Mouse (Mus musculus): ENCODE data around the gene A930018P22Rik.
"Not testable (repeated sequence)": the region's sequence is repeated elsewhere in the genome, so short reads cannot be mapped to it uniquely, and the experiment has no call there.

A930018P22Rik gene

DNA sequence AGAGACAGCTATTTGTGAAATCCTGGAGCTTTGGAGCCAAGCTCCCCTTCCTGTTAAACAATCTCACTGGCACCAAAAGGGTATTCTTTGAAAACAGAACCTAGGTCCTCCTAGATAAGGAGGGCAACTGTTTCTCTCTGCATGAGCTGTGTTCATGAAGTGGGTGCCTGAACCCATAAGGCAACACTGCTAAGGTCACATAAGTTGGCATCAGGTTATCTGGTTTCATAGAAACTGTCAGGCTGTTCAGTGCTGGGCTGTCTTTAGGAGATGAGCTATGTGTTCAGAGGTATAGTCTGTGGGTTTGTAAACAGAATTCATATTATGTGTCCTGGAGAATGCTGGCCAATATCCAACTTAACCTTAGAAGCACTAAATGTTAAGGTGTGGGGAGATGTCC is 5.4 kb upstream of the A930018P22Rik start:
- DNase-seq (ENCODE audit: low read depth, low spot score), result not testable (repeated sequence)

DNA sequence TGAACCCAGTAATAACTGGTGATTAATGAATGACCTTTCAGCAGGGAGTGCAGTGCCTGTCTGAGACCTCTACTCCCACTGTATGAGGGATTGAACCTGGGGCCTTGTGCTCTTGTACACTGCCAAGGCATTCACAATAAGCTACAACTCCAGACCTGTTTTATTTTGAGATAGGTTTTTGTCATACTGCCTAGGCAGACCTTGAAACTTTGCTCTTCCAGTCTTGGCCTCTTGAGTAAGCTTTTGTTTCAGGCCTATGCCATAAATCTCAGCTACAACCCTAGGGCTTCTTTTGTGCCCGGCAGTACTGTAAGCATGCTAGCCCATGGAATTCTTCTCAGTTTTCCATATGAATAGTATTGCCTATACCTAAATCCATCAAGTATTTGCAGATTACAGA is 3.5 kb upstream of the A930018P22Rik start:
- no peak for DNase-seq (ENCODE audit: low read depth, low spot score)

DNA sequence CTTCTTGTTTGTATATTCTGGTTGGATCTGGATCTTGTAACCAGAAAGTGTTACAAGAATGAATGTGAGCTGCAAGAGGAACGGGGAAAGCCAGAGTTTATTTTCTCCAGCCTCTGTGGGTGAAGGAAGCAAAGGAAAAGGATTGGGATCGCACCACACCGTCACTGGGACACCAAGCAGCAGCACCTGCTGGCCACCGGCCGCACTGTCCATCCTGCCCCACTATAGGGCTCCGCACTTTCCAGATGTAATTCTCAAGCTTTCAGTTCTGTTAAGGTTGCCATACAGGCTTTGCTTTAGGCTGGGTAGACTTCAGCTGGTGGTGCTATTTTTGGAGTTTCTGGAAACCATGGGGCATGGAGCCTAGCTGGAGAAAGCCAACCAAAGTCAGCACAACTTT is 2.3 kb upstream of the A930018P22Rik start:
- no peak for DNase-seq (ENCODE audit: low read depth, low spot score)

DNA sequence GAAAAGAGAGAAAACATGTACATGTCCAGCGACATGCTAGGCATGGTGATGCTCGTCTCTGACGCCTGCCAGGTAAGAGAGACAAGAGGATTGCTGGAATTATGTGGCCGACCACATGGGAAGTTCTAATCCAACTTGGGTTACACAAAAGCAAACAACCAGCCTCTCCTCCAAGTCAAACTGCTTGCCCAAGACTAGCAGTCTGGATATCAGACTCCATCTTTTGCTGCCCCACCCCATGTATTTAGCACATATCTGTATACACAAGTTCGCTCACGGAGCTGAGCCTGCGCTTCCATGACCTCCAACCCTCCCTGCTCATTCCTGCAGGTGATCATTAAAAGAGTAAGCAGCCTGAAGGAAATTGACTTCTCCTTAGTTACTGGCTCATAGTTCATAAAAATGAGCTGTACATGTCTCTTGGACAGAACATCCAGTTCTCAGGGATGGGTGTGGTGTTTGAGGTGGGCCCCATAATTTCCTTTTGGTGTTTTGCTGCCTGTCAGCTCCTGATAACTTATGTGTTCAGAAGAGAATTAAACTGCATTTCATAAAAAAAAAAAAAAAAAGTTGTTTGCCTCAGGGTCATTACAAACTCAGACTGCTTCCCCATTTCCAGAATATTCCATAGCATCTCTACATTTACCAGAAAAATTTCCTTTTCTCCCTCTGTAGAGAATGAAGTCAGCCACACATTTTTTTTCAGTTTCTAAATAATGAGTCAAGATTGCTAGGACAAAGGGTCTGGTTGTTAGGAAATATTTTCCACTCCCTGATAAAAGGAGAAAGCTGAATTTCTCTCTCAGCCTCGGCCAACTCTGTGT is 676 bp upstream of the A930018P22Rik start:
- peak; percentile 80 for DNase-seq (ENCODE audit: low read depth, low spot score)

DNA sequence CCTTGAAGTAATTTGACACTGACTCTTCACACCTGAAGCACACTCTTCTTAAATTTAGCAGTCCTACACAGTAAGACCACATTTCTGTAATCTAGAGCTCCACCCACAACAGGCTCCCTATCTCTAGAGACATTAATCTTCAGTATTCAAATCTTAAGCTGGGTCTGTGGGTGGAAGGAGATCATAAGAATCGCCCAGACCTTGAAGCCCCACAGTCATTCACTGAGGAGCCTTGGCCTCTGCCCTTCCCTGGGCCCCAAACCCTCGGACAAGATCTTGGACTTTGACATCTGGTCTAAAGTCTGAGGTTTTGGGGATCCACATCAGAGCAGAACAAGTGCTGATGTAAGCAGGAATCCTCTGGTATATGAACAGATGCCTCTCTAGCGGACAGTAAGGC is 971 bp downstream of the A930018P22Rik start:
- DNase-seq (ENCODE audit: low read depth, low spot score), result peak; percentile 50

DNA sequence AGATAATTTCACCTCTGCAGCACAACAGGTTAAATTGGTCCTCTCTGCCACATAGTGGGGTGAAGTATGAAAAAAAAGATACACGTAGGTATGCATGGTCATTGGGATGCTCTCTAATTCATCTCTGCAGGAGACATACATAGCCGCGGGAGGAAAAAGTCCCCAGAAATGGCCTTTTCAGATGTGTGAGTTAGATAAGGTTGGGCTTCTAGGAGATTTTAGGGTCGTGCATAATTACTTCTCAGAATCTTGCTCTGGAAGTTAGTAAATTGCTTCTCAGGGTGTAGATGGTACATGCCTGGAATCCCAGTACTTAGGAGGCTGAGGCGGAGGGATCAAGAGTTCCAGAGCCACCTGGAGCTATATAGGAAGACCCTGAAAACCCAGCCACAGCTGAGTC is 1.5 kb downstream of the A930018P22Rik start:
- no peak for DNase-seq (ENCODE audit: low read depth, low spot score)

DNA sequence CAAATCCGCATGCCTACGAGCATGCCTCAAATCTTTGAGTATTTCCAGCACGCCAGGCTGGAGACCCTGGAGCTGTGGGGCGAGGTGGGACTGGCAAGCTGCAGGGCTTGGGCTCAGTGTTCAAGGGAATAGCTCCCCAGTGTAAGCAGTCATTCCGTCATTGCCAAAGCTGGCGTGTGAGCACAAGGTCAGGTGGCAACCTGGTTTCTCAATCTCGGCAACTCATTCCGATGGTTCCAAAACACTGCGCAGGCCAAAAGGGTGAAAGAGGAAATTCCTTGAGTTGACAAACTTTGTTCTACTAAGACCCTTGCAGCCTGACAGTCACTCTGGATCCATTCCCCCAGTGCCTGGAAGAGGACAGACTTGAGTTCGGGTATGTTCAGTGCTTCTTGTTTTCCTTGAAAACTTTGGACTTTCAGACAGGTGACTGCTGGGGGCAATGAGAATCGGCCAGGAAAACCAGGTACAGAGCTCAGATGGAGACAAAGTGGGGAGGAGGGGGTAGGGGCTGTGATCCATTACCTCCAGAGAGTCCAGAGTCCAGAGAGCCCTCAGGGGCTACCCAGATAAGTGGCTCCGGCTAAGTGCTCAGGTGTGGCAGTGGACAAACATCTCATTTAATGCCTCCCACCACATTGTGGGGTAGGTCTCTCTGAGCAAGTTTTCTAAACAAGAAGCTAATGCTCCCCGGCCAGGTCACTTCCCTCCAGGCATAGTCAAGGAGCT is 6.4 kb downstream of the A930018P22Rik start:
- no peak for DNase-seq (ENCODE audit: low read depth, low spot score)

DNA sequence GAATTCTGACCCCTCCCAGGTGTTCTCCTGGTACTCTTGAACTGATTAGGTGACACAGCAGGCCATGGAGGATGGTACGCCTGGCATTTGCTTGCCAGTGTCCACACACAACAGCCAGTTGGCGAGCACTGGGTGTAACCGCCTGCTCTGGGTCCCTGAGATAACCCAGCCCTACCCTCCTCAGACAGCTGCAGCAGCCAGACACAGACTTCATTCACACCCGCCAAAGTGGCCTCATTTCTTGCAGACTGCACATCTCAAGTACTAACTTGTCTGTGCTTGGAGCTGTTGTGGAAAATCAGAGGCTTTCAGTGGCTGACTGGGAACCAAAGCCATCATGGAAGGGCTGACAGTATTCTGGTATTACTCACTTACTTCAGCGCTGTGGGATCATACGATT is 7.6 kb downstream of the A930018P22Rik start:
- peak; percentile 68 for DNase-seq (ENCODE audit: low read depth, low spot score)

DNA sequence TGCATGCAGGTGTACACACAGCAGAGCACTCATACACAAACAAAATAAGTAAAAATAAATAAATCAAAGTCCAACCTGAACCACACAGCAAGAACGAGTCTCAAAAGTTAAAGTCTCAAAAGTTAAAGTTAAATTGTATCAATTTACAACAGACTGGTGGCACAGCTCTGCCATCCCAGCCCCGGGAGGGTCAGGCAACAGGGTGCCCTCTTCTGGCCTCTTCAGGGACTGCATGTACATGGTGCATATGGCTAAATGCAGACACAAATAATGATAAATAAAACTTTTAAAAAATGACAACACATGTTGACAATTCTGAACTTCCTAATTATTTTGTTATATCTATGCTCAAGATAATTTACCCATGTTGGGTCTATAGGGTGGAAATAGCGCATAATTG is 8.4 kb downstream of the A930018P22Rik start:
- peak; percentile 35 for DNase-seq (ENCODE audit: low read depth, low spot score)

DNA sequence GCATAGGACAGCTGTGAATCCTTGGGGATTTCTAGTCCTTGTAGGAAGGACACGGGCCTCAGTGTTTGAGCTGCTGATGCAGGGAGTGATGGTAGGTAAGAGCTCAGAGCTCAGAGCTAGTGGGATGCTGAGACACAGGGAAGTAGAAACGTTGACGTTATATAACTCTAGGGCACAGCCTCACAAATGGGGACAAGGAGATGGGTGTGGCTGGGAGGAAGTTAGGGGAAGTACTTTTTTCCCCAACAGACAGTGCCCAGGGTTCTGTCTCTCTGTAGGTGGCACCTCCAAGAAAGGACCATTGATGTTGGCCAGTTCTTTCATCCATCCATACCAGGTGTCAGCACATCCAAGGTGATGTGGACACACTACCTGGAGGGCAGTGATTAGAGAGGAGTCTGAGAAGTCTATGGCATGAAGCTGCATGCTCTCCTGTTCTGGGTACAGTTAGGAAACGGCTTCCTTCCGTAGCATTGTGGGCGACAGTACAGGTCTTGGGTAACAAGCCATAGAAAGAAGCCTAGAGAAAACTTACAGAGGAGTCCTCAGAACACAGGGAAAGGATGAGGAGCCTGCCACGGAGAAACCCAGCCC is 9.8 kb downstream of the A930018P22Rik start:
- no peak for DNase-seq (ENCODE audit: low read depth, low spot score)

DNA sequence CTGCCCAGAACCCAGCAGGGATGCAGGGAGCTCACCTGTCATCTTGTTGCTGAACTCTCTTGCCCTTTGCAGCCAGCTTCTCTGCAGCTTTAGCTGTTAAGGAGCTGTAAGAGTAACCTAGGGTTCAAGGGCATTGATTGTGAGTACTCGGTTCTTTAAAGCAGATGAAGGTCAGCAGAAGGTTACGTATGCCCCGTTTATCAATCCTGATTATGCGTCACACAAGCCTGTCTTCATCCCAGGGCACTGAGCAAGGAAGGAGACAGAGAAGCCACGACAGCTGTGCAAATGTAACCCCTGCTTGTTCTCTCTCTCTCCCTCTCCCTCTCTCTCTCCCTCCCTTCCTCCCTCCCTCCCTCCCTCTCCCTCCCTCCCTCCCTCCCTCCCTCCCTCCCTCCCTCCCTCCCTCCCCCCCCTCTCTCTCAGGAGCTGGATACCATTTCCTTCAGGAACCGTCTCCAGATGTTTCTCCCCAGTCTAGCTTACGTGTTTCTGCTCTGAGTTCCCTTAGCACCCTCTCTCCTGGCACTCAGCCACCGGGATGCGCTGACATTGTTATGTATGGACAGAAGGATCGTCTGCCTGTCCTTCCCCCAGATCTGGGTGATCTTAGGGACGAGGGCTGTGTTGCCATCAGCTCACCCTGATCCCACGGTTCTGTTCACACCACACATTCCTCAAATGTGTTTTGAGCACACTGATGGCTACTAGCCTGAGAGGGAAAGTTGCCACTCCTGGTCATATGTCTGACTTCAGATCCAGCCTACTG is 10.7 kb downstream of the A930018P22Rik start:
- no peak for DNase-seq (ENCODE audit: low read depth, low spot score)

DNA sequence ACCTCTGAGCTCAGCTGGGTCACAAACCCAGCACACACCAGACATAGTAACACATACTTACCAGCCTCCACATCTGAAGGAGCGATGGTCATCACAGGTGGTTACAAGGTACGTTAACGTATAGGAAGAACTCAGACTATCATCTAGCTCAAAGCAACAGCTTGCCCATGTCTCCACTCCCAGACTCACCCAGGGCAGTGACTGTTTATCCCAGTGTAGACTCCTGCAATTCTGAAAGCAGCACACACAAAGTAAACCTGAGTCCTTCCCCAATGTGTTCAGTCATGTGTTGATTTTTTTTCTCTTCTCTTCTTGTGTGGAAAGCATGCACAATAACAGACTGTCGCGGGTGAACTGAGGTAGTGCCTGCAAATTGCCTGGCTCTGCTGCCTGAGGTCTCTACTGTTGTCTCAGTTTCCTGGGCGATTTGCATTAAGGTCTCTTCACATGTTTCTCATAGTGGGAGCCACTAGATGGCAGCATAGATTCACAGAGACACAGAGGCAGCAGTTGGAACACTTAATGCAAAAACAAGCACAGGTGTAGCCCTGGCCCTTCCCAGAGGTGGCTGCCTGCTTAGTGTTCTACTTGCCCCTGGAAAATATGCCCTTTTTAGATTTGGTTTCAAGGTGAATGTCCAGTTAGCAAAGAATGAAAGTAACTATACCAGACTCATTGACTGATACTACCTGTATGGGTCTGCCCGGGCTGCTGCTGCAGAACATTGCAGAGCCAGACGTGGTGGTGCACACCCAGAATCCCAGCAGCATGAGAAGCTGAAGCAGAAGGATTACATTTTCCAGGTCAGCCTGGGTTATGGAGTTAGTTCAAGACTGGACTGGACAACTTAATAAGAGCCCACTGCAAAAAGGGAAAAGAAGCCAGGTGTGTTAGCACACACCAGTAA is 11.8 kb downstream of the A930018P22Rik start:
- peak; percentile 72 for DNase-seq (ENCODE audit: low read depth, low spot score)

DNA sequence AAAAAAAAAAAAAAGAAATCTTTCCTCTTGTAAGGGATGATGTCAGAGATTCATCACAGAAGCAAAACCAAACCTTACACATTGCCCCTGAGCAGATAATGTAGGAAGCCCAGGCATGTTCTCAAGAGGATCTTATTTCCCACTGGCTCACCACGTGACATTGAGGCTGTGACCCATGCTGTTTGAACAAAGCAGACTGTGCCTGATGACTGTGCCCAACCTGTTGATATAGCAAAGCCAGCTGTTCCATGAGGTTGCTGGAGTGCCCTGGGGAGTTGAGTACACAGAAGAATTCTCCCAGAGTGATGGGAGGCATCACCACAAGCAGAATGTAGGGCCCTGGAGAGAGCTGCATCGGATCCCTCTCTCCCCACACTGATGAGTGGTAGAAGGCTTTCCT is 13.4 kb downstream of the A930018P22Rik start:
- DNase-seq (ENCODE audit: low read depth, low spot score), result no peak

DNA sequence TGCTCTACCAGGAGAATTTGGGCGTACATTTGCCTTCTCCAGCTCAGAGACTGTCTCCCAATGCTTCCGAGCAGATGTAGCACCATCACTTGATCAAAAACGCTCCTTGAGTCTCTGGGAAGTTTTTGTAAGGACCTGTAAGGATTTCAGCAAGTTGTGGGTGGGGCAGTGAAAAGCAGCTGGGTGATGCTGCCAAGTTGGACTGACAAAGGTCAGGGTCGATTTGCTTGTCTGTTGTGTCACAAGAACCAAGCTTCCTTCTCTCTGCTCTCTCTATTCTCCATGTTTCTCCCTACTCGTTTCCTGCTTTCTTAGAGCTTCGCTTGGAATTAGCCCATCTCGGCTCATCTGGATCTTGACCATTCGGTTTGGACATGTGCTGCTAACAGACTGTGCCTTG is 19.6 kb downstream of the A930018P22Rik start:
- no peak for DNase-seq (ENCODE audit: low read depth, low spot score)

DNA sequence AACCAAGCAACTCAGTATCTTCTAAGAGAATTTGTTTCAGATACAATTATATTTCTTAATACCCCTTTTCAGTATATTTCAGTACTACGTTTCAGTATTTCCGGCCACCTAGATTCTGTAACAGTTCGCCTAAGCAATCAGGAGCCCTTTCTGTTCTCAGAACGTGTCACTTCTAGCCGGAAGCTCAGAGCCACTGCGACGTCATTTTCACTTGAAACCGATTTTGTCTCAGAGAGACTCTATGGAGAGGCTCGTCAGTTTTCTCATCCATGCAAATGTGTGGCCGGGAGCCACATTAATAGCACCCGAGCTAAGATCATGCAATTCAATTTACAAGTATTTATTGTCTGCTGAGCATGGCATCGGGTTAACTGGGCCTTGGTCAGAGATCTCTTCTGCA is 21.4 kb downstream of the A930018P22Rik start:
- no peak for DNase-seq (ENCODE audit: low read depth, low spot score)

DNA sequence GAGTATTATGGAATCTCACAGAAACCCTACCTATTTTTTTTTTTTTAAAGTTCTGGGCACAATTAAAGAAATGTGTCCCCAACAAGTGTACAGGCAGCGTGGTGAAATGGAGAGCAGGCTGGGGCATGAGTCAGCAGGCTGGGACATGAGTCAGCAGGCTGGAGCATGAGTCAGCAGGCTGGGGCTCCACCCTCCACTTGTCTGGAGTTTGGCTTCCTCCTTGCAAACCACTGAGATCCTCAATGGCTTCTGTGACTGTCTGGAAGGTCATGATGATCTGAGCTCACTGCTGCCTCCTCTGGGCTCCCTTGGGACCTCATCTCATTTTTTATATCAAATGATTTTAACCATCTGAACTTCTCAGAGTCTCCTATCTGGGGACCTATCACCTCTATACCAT is 23.4 kb downstream of the A930018P22Rik start:
- peak; percentile 63 for DNase-seq (ENCODE audit: low read depth, low spot score)

DNA sequence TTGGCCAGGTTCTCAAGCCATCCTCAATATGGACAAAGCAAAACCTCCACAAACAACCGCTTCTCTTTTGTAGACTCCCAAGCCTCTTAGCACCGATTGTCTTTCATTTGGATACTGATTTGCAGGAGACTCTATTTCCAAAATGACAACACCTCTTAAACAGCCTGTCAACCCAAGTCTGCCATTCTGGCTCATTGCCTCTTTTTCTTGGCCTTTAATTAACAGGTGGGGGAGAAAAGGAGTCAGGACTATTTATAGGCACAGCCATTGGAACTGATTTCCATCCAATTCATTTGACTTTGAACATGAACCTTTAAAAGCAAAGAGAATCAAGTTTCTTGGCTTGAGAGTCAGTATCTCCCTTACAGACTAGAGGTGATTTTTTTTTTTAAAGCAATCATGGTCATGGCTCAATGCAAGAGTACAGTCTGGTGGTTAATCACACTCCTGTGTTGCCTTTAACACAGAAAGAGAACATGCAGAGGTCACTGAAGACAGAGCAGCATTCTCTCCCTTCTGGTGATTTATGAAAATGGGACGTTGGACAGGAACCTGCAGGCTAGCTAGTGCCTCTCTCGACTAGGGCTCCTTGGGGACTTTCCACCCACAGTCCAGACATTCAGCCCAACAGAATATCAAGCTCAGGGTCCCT is 25.5 kb downstream of the A930018P22Rik start:
- DNase-seq (ENCODE audit: low read depth, low spot score), result no peak

DNA sequence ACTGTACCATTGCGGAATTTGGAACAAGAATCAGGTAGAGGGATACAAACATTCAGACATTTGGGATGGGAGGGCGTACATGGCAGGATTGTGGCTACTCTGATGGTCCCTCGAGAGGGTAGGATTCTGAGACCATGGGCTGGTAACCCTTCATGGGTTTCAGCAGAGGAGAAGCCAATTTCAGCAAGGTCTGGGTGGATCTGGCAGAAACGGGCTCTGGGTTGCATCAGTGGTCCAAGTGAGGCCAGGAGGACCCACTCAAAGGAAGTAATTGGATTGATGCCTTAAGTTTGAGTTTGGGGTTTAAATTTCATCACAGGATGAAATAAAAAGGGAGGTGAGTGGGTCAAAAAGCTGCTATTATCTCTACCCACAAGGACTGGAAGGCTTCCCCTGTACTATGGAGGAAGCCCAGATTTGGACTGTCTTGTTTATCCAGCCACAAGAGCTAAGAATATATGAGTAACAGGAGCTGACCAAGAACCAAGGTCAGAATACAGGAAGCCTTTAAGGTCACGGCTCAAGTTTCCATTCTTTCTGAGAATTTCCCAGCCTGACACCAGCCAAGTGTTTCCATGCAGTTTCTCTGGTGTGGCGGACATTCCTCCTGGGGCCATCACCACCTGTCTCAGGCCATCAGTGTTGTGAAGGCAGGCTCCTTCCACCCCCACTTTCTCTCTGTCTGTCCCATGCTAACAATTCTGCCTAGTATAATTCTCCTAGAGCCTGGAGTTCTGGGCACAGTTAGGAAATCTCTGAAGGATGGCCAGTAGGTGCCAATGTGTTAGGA is 28.2 kb downstream of the A930018P22Rik start:
- DNase-seq (ENCODE audit: low read depth, low spot score), result no peak

DNA sequence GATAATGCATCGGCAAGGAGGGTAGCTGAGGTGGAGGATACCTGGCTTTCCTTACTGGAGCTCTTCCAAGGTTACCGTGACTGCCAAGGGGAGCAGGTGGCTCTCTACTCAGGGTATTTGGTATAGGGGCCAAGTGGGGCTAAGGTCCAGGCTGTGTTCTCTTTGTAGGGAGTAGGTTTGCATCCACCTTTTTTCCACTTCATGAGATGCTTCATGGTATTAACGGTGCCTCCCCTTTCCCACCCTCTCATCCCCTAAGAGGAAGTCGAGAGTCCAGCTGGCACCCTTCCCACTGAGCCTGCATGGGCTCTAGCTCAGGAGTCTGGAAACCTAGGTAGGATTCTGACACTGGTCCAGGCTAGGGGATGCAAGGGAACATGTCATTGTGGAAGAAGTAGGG is 30.8 kb downstream of the A930018P22Rik start:
- DNase-seq (ENCODE audit: low read depth, low spot score), result no peak

DNA sequence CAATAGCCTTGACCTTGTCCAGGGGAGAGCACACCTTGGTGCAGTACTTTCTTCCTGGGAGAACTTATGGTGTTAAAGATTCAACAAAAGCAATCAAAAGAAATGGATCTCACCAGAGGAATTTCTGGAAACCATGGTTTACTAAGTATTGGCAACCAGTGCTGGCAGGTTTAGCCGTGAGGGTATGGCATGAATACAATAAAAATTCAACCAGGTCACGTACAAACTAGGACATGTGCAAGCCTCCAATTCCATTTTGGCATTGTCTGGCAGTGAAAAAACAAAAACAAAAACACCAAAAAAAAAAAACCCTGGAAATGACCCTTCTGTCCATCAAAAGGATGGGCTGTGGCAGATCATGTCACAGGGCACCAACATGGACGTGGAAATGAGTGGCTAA is 31.3 kb downstream of the A930018P22Rik start:
- DNase-seq (ENCODE audit: low read depth, low spot score), result no peak
